Mouse (Mus musculus): ENCODE measurements around the gene Gm525. TPM values are rescaled to one million over a fixed set of nuclear protein-coding genes. Genes with fewer than 3 reads are reported as not detected.

Gene Gm525
- polyA plus RNA-seq, 1 experiment from 2014 or later, result 0.93 TPM

GRCm38 (mm10) chr11:89105823-89106222 is 32.2 kb downstream of the Gm525 start:
- no peak overlapping the region for H3K27ac ChIP-seq (ENCODE audit: low read depth, low read length)
- peak; percentile 33 for TF ChIP-seq CTCF (IDR thresholded peaks at IDR 0.05; ENCODE audit: low read depth)
- H3K4me1 ChIP-seq (replicated peaks; ENCODE audit: control insufficient read depth, insufficient read depth, low read length), result no peaks in the 10 kb centered on the region
- H3K9me3 ChIP-seq (ENCODE audit: control insufficient read depth), result no peaks in the 10 kb centered on the region
- ATAC-seq, result no peak
- no peak overlapping the region for H3K4me3 ChIP-seq (ENCODE audit: low read depth, low read length)
- H3K4me2 ChIP-seq (replicated peaks; ENCODE audit: low read depth), result no peak overlapping the region
- WGBS, result 89% methylated on average over 11 of the region's 11 CpGs
- H3K9ac ChIP-seq (ENCODE audit: low read depth, low read length), result no peak overlapping the region
- no peaks in the 10 kb centered on the region for H3K27me3 ChIP-seq (replicated peaks; ENCODE audit: control insufficient read depth, insufficient read depth, low read length)
- H3K36me3 ChIP-seq (ENCODE audit: control insufficient read depth, insufficient read depth), result no peaks in the 10 kb centered on the region

- Histone ChIP-seq H3K36me3 (ENCODE audit: control insufficient read depth, insufficient read depth) (no peaks in the 10 kb centered on the region), H3K9ac (ENCODE audit: low read depth, low read length) (no peak overlapping the region), H3K4me3 (ENCODE audit: low read depth, low read length) (no peak overlapping the region), H3K27me3 (replicated peaks; ENCODE audit: control insufficient read depth, insufficient read depth, low read length) (no peaks in the 10 kb centered on the region), H3K9me3 (ENCODE audit: control insufficient read depth) (no peaks in the 10 kb centered on the region), H3K27ac (ENCODE audit: low read depth, low read length) (no peak overlapping the region), H3K4me1 (replicated peaks; ENCODE audit: control insufficient read depth, insufficient read depth, low read length) (no peaks in the 10 kb centered on the region), H3K4me2 (replicated peaks; ENCODE audit: low read depth) (0 out of 2 replicates have a peak overlapping the region, but pooled peaks have one; percentile 30)
- WGBS, result 17% methylated on average over 12 of the region's 12 CpGs
- TF ChIP-seq CTCF (IDR thresholded peaks at IDR 0.05; ENCODE audit: low read depth), result no peak
- peak; percentile 77 for ATAC-seq
Measured at GRCm38 (mm10) chr11:89107180-89107807, 33.7 kb downstream of the Gm525 start.

- 12% methylated on average over 13 of the region's 13 CpGs for WGBS
- Histone ChIP-seq H3K36me3 (ENCODE audit: control insufficient read depth, insufficient read depth) (no peaks in the 10 kb centered on the region), H3K27ac (ENCODE audit: low read depth, low read length) (no peak overlapping the region), H3K4me2 (replicated peaks; ENCODE audit: low read depth) (peak overlapping the region; percentile 24), H3K4me1 (replicated peaks; ENCODE audit: control insufficient read depth, insufficient read depth, low read length) (peaks cover 4% of the 10 kb centered on the region; the same call in 1 of the 2 replicates), H3K27me3 (replicated peaks; ENCODE audit: control insufficient read depth, insufficient read depth, low read length) (no peaks in the 10 kb centered on the region), H3K4me3 (ENCODE audit: low read depth, low read length) (no peak overlapping the region), H3K9me3 (ENCODE audit: control insufficient read depth) (no peaks in the 10 kb centered on the region), H3K9ac (ENCODE audit: low read depth, low read length) (0 out of 2 replicates have a peak overlapping the region, but pooled peaks have one; percentile 11)
- peak; percentile 69 for ATAC-seq
- TF ChIP-seq CTCF (IDR thresholded peaks at IDR 0.05; ENCODE audit: low read depth), result peak; percentile 48; the same call in 1 of the 2 replicates
Measured at GRCm38 (mm10) chr11:89124411-89124810, 50.8 kb downstream of the Gm525 start.

DNA sequence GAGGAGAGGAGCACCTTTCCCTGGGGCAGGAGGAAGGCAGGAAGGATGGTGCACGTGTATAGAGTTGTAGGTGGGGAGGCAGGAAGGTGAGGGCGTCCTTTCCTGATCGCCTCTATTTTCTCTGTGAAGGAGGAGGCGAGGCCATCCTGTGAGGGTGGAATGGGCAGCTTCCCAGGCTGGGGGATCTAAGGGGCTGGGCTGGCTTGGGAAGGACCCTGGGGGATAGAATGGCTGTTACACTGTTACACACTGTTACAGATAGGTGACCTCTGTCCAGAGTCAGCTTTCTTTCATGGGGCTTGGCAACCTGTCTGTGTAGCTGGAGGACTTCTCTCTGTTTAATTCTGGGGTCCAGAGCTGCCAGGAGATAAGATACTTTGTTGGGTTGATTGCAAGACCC is 57.2 kb downstream of the Gm525 start:
- H3K9ac ChIP-seq (ENCODE audit: low read depth, low read length), result no peak overlapping the region
- no peaks in the 10 kb centered on the region for H3K4me1 ChIP-seq (replicated peaks; ENCODE audit: control insufficient read depth, insufficient read depth, low read length)
- no peak overlapping the region for H3K4me3 ChIP-seq (ENCODE audit: low read depth, low read length)
- no peak overlapping the region for H3K4me2 ChIP-seq (replicated peaks; ENCODE audit: low read depth)
- 45% methylated on average over 4 of the region's 4 CpGs for WGBS
- ATAC-seq, result no peak
- H3K9me3 ChIP-seq (ENCODE audit: control insufficient read depth), result no peaks in the 10 kb centered on the region
- TF ChIP-seq CTCF (IDR thresholded peaks at IDR 0.05; ENCODE audit: low read depth), result no peak
- no peak overlapping the region for H3K27ac ChIP-seq (ENCODE audit: low read depth, low read length)
- H3K27me3 ChIP-seq (replicated peaks; ENCODE audit: control insufficient read depth, insufficient read depth, low read length), result no peaks in the 10 kb centered on the region
- H3K36me3 ChIP-seq (ENCODE audit: control insufficient read depth, insufficient read depth), result no peaks in the 10 kb centered on the region

DNA sequence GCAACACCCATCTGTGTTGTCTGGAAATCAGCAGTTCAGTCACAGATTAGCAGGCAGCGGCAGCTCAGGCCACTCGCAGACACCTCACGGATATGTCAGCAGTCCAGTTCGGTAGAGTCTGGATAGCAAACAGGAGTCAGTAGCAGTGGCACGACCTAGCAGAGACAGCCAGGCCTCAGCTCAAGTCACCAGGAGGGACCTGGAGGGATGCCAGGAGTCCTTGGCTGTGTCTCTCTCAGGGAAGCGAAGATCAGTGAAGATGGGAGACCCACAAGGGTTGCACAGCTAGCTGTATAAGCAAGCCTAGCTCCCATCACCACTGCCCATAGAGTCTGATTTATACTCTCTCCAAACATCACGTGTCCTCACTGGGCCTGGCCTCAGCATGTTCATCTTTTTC is 58.8 kb downstream of the Gm525 start:
- Histone ChIP-seq H3K4me3 (ENCODE audit: low read depth, low read length) (no peak overlapping the region), H3K4me2 (replicated peaks; ENCODE audit: low read depth) (no peak overlapping the region), H3K9me3 (ENCODE audit: control insufficient read depth) (no peaks in the 10 kb centered on the region), H3K36me3 (ENCODE audit: control insufficient read depth, insufficient read depth) (no peaks in the 10 kb centered on the region), H3K27me3 (replicated peaks; ENCODE audit: control insufficient read depth, insufficient read depth, low read length) (no peaks in the 10 kb centered on the region), H3K27ac (ENCODE audit: low read depth, low read length) (no peak overlapping the region), H3K9ac (ENCODE audit: low read depth, low read length) (no peak overlapping the region), H3K4me1 (replicated peaks; ENCODE audit: control insufficient read depth, insufficient read depth, low read length) (no peaks in the 10 kb centered on the region)
- ATAC-seq, result no peak
- 72% methylated on average over 7 of the region's 7 CpGs for WGBS
- TF ChIP-seq CTCF (IDR thresholded peaks at IDR 0.05; ENCODE audit: low read depth), result no peak

DNA sequence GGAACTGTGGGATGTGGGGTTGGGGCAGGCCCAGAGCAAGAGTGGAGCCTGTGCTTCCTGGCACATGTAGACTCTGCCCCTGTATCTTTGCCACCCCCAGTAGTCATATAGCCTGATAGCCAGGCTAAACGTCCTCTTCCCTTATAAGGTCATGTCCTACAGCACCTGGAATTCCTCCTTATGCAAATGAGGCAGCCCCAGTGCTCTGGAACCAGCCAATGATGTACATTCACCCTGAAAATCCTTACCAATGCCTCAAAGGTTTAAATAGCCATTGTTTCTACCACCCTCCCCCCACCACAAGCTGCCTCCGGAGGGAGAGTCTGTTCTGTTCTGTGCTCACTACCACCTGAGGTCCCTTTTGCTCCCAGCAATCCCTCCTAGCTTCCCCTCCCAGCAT is 60.6 kb downstream of the Gm525 start:
- H3K9me3 ChIP-seq (ENCODE audit: control insufficient read depth), result no peaks in the 10 kb centered on the region
- no peak overlapping the region for H3K27ac ChIP-seq (ENCODE audit: low read depth, low read length)
- H3K4me2 ChIP-seq (replicated peaks; ENCODE audit: low read depth), result no peak overlapping the region
- no peaks in the 10 kb centered on the region for H3K4me1 ChIP-seq (replicated peaks; ENCODE audit: control insufficient read depth, insufficient read depth, low read length)
- no peak for ATAC-seq
- H3K36me3 ChIP-seq (ENCODE audit: control insufficient read depth, insufficient read depth), result no peaks in the 10 kb centered on the region
- no peak for TF ChIP-seq CTCF (IDR thresholded peaks at IDR 0.05; ENCODE audit: low read depth)
- no peaks in the 10 kb centered on the region for H3K27me3 ChIP-seq (replicated peaks; ENCODE audit: control insufficient read depth, insufficient read depth, low read length)
- no peak overlapping the region for H3K9ac ChIP-seq (ENCODE audit: low read depth, low read length)
- no peak overlapping the region for H3K4me3 ChIP-seq (ENCODE audit: low read depth, low read length)
- 25% methylated on average over 2 of the region's 2 CpGs for WGBS
